Mouse (Mus musculus) bone marrow macrophage, adult 2 months (primary cell): ENCODE results near the gene Slc38a10.

Experiments
- CTCF ChIP-seq: IDR thresholded peaks from 2 replicates; pipeline ENCODE4 v1.5.1; 2012; ENCODE audit warnings: low read depth, mild to moderate bottlenecking, low read length, moderate library complexity
- POLR2A ChIP-seq: IDR thresholded peaks from 2 replicates; pipeline ENCODE4 v1.6.1; 2012; ENCODE audit warnings: mild to moderate bottlenecking, low read depth, low read length, borderline replicate concordance

DNA sequence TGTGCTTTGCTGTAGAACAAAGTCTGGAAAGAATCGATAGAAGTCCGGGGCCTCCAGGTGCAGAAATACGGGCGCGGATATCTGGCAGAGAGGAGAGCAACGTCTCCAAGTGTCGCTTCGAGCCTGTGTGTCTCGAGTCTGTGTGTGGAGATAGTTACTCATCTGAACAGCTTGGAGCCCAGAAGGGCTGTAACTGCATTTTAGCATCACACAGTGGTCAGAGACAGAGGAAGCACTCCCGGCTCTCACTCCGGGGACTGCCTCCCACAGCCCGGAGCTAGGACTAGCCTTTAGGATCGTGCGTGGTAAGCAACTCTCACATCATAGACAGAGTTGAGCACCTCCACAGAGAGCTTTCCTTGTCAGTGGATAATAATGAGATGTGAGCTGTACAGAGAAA, 22.1 kb upstream of the Slc38a10 start:
- TF ChIP-seq CTCF (no peak), POLR2A (no peak)
